Mouse (Mus musculus): ENCODE measurements around the gene Med27.

Med27 gene

GRCm38 (mm10) chr2:29561468-29561867, 214.8 kb downstream of the Med27 start:
- in situ Hi-C loops (cut with MboI, MseI) = loop anchor here in 1 of 2 experiments (25.0 kb wide), 1 partner anchor 349 kb away; no protein-coding TSS in a partner anchor

GRCm38 (mm10) chr2:29563986-29564385, 217.4 kb downstream of the Med27 start:
- in situ Hi-C loops (cut with MboI, MseI) = loop anchor here in 1 of 2 experiments (25.0 kb wide), 1 partner anchor 352 kb away; no protein-coding TSS in a partner anchor

GRCm38 (mm10) chr2:29565570-29566433, 219.2 kb downstream of the Med27 start:
- in situ Hi-C loops (cut with MboI, MseI) = loop anchor here in 1 of 2 experiments (25.0 kb wide), 1 partner anchor 354 kb away; no protein-coding TSS in a partner anchor

- in situ Hi-C loops (cut with MboI, MseI) = loop anchor here in 1 of 2 experiments (25.0 kb wide), 1 partner anchor 360 kb away; no protein-coding TSS in a partner anchor
Observed at GRCm38 (mm10) chr2:29571921-29572700, 225.5 kb downstream of the Med27 start.

GRCm38 (mm10) chr2:29572811-29573427, 226.3 kb downstream of the Med27 start:
- in situ Hi-C loops (cut with MboI, MseI) = loop anchor here in 1 of 2 experiments (25.0 kb wide), 1 partner anchor 361 kb away; no protein-coding TSS in a partner anchor

GRCm38 (mm10) chr2:29573591-29573990, 227.0 kb downstream of the Med27 start:
- in situ Hi-C loops (cut with MboI, MseI) = loop anchor here in 1 of 2 experiments (25.0 kb wide), 1 partner anchor 361 kb away; no protein-coding TSS in a partner anchor

GRCm38 (mm10) chr2:29574187-29574586, 227.6 kb downstream of the Med27 start:
- in situ Hi-C loops (cut with MboI, MseI) = loop anchor here in 1 of 2 experiments (25.0 kb wide), 1 partner anchor 362 kb away; no protein-coding TSS in a partner anchor
